12 mouse cellular contexts compared by ENCODE assay signal in genomic region chr8:125328650-125329049, GRCm38 (mm10).
DNase-seq lines count a peak whose midpoint lies in the region; ATAC-seq lines count a peak whose summit lies in the region.
"Had no signal": no experiment of that assay in that cellular context is flagged by ENCODE, and none has a peak within 500 bp of the region (broad histone marks: within the 10 kb centered on the region; RNA-seq: fewer than 3 reads in every experiment).

No protein-coding gene starts in this region.

- no peaks in the 10 kb centered on the region for H3K36me3 ChIP-seq in heart, embryonic 13.5 days
- H3K36me3 ChIP-seq: hindbrain, embryonic 15.5 days had no signal

- peaks cover 3% of the 10 kb centered on the region; the same call in 1 of the 2 replicates for H3K9me3 ChIP-seq in heart, embryonic 13.5 days
- H3K9me3 ChIP-seq: hindbrain, embryonic 15.5 days had no signal

- peak overlapping the region; percentile 40 for H3K4me3 ChIP-seq in heart, embryonic 13.5 days
- H3K4me3 ChIP-seq in brown adipose tissue, adult 24 weeks (ENCODE audit: insufficient read depth, low read depth, low read length): no peak overlapping the region
- H3K4me3 ChIP-seq: hindbrain, embryonic 15.5 days had no signal

- peak overlapping the region; percentile 79 for H3K9ac ChIP-seq in heart, embryonic 13.5 days
- H3K9ac ChIP-seq: hindbrain, embryonic 15.5 days had no signal

- peak; percentile 72 for DNase-seq in adrenal gland, postnatal 14 days
- no peak for DNase-seq in adrenal gland, postnatal 25 days
- no peak for DNase-seq in heart, adult 8-10 months (ENCODE audit: low spot score)
- DNase-seq in lung, postnatal 10 days: peak; percentile 69
- DNase-seq in cerebellum, adult 8-10 months: no peak
- DNase-seq in layer of hippocampus, adult 11-12 months (ENCODE audit: low spot score): no peak
- DNase-seq: cerebellum, postnatal 25 days; gastrocnemius, postnatal 36 days had no signal

- peak overlapping the region; percentile 93 for H3K27ac ChIP-seq in heart, embryonic 13.5 days (replicated peaks)
- H3K27ac ChIP-seq in brown adipose tissue, adult 24 weeks (replicated peaks; ENCODE audit: low read depth, low read length): 0 out of 2 replicates have a peak overlapping the region, but pooled peaks have one; percentile 26
- H3K27ac ChIP-seq: hindbrain, embryonic 15.5 days had no signal

- ATAC-seq in heart, embryonic 13.5 days (ENCODE audit: extremely low read depth, insufficient number of reproducible peaks, low FRiP score, low TSS enrichment): no peak
- ATAC-seq: intestine, postnatal 0 days had no signal

- 76% methylated on average over 4 of the region's 4 CpGs for WGBS in heart, embryonic 13.5 days

- no peaks in the 10 kb centered on the region for H3K27me3 ChIP-seq in heart, embryonic 13.5 days (replicated peaks)

- peak overlapping the region; percentile 56 for H3K4me2 ChIP-seq in heart, embryonic 13.5 days
- H3K4me2 ChIP-seq: hindbrain, embryonic 15.5 days had no signal

- peaks cover 81% of the 10 kb centered on the region for H3K4me1 ChIP-seq in heart, embryonic 13.5 days
- peaks cover 21% of the 10 kb centered on the region; the same call in 1 of the 2 replicates for H3K4me1 ChIP-seq in brown adipose tissue, adult 24 weeks (ENCODE audit: control insufficient read depth, insufficient read depth, insufficient read length, low read length)

Comparison
In these comparisons a context has a peak if more than half of its experiments do, and no peak if none do; other contexts are left out.
1. DNase-seq: peak in adrenal gland, postnatal 14 days (single experiment) and lung, postnatal 10 days (single experiment); none in adrenal gland, postnatal 25 days (single experiment), heart, adult 8-10 months (single experiment), cerebellum, adult 8-10 months (single experiment) and layer of hippocampus, adult 11-12 months (single experiment).